Mouse (Mus musculus) CD4-positive naive resting alpha-beta T cell, adult 57 days (primary cell): ENCODE data around the gene Prnd. TPM values are rescaled to one million over a fixed set of nuclear protein-coding genes. Genes with fewer than 3 reads are reported as not detected.

Experiments
- total RNA-seq: library from RNA; stranded (reverse); gene quantifications from one replicate; pipeline ENCODE4 v1.2.4, GENCODE M21; 2023

Gene Prnd
- not detected for total RNA-seq

GRCm38 (mm10) chr2:131950598-131951095, at the start of gene Prnd:
Gene Prnd, plus strand, starts transcription at chr2:131950861.

GRCm38 (mm10) chr2:131909683-131910572, 40.7 kb upstream of the Prnd start, which contains the start of the genes Prnp and Prn:
Gene Prnp, plus strand, starts transcription at chr2:131909928.
Gene Prn, plus strand, starts transcription at chr2:131909957.

Other genes starting within 250 kb of the Prnd start
- not detected for gene Erv3, start 91.1 kb upstream of the Prnd start, total RNA-seq
- 4.8 TPM for gene Prnp, start 40.9 kb upstream of the Prnd start, total RNA-seq
- gene Prn, start 40.9 kb upstream of the Prnd start, total RNA-seq, result not detected
- gene Rassf2, start 79.4 kb downstream of the Prnd start, total RNA-seq, result 187 TPM
- 34.1 TPM for gene Slc23a2, start 194.2 kb downstream of the Prnd start, total RNA-seq